Mouse (Mus musculus) urinary bladder, postnatal 36 days (tissue): ENCODE data around the gene Mrpl24.

Experiments
- DNase-seq, 2 experiments: peaks; one replicate each; pipeline ENCODE4 v3.0.0; 2022; ENCODE audit warnings: low spot score in 2 of 2, mixed read lengths in 1 of 2

Mrpl24 gene

DNA sequence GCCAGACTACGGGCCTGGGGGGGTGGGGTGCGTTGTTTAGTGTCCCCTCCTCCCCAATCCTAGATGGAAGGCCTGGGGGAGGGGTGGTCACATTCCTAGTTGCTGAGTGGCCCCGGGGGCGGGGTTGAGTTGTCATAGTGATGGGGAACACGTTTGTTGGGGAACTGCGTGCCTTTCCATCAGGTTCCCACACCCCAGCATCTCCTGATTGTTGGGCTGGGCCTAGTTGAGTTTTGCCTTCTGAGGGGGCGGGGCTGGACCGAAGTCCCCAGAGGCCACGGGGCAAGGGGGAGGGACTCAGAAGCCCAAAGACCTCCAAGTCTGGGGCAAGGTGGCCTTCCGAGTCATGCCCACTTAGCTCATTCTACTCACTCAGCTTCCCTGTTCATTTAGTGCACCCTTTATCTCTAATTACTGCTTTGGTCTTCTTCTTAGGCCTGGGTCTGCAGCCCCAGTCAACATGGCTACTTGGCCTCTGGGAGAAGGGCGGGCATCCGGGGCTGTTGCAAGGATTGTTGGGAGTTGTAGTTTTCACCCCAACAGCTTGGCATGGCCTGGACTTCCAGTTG is 8.6 kb upstream of the Mrpl24 start:
- peak; percentile 83 to 86 for DNase-seq

DNA sequence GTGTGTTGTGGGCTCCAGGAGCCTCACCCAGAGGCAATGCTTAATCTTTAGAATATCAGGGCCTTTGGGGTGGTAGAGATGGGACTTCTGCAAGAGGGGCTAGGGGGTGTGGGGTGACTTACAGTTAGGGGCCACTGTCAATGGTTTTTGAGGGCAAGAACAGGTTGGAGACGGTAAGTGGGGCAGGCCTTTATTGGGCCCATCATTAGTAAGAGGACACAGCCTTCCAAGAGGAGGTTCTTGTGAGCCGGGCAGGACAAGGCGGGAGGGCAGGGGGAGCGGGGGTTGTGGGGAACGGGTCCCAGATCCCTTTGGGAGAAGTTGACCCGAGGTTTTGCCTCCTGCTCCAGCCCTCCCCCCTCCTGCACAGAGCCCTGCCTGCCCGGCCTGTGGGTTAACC is 5.8 kb upstream of the Mrpl24 start:
- no peak for DNase-seq

DNA sequence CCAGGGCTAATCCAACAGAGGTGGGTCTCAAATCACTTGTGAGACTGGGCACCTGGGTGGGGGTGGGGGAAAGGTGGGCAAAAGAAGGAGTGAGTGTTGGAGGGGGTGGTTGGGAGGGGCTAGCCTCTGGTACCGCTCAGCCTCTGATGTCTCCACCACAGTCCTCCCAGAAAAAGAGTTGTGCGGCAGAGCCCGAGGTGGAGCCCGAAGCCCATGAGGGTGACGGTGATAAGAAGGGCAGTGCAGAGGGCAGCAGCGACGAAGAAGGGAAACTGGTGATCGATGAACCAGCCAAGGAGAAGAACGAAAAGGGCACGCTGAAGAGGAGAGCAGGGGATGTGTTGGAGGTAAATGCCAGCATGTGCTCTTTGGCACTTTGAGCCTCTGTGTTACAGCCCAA is 5.4 kb upstream of the Mrpl24 start:
- DNase-seq, result no peak

DNA sequence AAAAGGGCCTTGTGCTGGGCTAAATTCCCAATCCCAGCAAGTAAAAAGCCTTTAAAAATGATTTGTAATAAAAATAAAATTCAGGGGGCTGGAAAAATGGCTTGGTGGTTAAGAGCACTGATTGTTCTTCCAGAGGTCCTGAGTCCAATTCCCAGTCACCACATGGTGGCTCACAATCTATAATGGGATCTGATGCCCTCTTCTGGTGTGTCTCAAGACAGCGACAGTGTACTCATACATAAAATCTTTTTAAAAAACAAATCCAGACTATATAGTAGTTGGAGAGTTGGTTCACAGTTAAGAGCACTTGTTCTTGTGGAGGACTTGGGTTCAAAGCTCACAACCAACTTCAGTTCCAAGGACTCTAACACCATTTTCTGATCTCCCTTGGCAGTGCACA is 2.3 kb upstream of the Mrpl24 start:
- no peak for DNase-seq

DNA sequence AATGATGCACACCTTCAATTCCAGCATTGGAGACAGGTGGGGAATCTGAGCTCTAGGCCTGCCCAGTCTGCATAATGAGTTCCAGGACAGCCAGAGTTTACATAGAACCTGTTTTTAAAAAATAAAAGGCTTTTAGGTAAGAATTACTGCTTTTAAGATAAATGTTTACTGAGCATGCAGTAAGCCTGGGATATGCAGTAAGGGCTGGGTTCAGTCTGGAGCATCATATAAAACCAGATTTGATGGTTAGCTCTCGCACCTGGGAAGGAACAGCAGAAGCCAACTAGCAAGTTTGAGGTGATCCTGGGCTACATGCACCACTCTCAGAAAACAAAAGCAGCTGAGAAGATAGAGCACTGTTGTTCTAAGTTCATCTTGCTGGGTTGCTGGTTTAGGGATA is 755 bp upstream of the Mrpl24 start:
- DNase-seq, result no peak

DNA sequence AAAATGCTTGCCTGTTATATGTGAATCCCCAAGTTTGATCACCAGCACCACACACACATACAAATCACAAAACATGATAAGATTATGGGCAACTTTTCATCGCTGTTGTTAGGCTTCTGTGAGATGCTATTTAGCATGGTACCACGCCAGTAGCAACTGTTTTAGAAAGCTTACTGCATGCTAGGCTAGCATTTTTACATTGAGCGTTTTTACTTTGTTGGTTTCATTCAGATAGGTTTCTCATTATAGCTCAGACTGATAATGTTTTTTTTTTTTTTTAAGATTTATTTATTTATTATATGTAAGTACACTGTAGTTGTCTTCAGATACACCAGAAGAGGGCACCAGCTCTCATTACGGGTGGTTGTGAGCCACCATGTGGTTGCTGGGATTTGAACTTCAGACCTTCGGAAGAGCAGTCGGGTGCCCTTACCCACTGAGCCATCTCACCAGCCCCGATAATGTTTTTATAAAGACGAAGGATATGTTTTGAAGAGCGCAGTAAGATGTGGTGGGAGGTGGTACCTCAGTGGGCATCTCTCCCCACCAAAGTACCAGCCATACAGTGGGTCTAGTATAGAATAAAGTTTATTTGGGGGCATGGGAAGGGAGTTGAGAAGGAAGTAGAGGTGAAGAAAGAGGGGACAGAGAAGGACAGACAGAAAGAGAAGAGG is 1.1 kb downstream of the Mrpl24 start:
- DNase-seq, result no peak

DNA sequence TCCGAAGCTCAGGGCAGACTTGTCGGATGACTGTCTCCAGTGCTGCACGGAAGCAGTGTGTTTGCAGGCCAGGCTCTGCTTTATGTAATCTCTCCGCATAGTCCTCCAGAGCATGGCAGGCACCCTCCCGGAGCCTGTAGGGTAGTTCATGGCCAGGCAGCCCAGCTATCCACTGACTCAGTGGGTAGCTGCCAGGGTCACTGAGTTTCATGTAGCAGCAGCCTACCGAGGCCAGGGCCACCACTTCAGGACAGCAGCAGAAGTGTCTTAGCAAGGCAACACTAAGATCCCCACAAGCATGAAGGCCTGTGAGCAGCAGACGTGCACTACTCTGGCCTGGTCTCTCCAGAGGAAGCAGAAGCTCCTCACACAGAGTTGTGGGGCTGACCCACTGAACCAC is 5.7 kb downstream of the Mrpl24 start:
- DNase-seq, result no peak

DNA sequence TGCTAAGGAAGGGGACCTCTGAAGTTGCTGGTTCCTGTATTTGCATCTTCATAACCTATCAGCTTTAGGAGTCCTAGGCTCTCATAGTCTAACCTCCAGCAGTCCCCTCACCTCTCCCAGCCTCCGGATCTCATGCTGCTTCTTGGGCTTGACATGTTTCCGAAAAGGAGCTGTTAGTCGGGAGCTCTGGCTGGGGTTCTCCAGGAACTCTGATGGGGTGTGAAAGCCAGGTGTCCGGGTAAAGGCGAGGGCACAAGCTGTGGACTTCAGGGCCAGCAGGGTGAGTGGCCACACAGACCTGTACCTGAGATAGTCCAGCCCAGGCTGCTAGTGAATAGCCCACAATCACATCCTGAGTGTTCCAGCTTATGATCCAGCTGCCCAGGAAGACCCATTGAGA is 8.1 kb downstream of the Mrpl24 start:
- DNase-seq, result no peak

DNA sequence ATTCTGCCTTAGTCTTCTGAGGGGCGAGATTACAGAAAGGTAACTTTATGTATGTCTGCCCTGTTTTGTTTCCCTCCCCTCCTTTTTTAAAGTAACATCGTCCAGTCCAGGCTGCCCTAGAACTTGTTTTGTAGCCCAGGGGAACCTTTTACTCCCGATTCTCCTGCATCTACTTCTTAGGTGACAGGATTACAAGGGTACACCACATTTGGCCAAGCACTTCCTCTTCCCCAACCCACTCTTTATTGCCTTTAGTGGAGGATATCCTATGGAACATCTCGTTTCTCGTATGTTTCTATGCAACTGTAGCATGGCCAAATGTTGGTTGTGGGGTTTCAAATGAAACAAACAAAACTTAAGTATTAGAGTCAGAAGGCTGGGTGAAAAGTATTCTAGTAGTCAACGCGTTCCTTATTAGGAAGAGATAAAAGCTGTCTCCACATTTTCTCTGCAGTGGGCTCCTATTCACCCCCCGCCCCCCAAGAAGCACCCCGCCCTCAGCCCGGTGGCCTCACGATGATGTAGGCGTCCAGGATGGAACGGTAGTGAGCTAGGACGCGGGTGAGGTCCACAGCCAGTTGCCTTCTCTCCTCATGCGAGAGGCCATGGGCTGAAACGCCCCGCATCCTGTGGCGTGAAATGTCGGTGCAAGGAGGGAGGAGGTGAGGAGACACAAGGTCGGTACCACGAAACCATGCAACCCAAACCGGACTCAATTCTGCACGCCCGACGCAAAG is 10.2 kb downstream of the Mrpl24 start:
- no peak for DNase-seq

DNA sequence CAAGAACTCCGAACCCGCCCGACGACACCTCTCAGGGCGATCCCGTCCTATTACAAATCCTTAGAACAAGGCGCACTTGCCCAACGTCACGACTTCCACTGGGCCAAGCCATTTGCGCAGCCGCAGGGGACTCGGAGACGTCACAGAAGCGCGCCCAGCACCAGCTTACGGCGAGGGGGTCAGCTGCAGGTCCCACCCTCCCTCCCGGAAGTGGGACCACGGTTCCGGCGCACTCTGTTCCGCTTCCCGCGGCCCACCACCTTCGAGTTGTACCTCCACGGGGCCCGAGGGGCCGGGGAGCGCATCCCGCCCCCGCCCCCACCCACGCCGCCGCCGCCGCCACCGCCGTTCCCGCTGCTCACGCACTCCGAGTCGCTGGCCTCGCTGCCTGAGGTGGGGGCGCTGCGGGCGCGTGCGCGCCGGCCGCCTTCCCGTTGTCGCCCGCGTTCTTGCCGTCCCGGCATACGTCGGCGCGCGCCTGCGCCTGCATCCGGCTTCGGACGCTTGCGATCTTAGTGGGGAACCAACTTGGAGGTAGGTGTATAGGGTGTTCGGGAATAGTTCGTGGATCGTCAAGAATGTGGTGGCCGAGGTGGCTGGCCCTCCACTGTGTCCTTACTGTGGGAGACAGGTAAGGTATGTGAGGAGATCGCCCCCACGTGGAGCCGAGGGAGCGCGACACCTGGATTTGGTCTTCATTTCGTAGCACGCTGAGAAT is 10.9 kb downstream of the Mrpl24 start, which contains the start of the genes Isg20l2 and Rrnad1:
Gene Isg20l2, plus strand, starts transcription at position 237 of the 718 bp plus-strand sequence.
Gene Rrnad1, minus strand, starts transcription at position 640 of the 718 bp plus-strand sequence.
- DNase-seq, result peak; percentile 95 to 97

DNA sequence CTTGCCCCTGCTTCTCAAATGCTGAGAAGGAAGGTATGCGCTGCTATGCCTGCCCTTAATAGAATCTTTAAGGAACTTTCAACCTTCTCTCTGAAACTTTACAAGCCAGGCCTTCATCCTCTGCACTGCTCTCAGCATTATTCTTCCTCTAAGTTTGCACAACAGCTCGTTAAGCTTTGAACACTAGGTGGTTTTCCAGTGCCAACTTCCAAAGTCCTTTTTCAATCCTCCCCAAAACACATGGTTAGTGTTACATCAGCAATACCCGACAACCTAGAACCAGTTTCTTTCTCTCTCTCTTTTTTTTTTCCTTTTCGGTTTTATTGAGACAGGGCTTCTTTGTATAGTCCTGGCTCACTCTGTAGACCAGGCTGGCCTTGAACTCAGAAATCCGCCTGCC is 14.7 kb downstream of the Mrpl24 start:
- DNase-seq, result no peak

DNA sequence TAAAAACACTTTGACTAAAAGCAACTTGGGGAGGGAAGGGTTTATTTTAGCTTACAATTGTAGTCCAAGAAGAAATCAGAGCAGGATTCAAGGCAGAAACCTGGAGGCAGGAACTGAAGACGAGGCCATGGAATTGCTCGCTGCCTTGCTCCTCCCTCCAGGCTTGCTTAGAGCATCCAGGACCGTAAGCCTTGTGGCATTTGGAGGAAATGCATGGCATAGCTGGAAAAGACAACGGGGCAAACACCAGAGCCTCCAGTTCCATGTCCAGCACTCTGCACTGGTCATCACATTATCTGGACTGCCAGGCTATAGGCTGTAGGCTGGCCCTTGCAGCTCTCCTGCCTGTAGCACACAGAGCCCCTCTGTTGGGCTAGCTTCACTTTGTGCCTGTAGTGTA is 15.2 kb downstream of the Mrpl24 start:
- no peak for DNase-seq

DNA sequence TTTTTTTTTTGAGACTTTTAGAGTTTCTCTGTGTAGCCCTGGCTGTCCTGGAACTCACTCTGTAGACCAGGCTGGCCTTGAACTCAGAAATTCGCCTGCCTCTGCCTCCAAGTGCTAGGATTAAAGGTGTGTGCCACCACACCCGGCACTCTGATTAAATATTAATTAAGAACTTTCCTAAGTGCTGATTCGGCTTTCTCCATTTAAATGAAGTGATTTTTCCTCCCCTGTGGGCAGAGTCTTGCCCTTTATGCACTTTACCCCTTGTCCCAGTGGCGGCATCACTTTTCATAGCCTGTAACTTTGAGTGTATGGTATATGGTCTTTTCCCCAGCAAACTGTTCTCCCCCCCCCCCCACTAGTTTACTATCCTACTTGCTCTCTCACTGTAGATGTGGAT is 15.9 kb downstream of the Mrpl24 start:
- DNase-seq, result no peak

DNA sequence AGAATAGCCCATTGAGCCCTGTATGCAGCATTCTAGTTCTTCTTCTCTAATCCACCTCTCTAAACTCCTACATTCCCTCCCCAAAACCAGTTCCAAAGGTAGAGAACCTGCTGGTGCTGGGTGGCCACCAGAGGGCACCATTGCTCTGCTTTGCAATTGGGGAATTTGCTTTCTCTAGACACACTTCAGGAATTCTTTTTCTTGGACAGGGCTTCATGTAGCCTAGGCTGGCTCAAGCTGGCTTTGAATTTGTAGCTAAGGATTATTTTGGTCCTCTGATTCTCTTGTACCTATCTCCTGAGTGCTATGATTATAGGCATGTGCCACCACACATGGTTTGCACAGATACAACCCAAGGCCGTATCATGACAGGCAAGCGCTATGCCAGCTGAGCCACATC is 16.5 kb downstream of the Mrpl24 start:
- peak; percentile 78 to 80 for DNase-seq

DNA sequence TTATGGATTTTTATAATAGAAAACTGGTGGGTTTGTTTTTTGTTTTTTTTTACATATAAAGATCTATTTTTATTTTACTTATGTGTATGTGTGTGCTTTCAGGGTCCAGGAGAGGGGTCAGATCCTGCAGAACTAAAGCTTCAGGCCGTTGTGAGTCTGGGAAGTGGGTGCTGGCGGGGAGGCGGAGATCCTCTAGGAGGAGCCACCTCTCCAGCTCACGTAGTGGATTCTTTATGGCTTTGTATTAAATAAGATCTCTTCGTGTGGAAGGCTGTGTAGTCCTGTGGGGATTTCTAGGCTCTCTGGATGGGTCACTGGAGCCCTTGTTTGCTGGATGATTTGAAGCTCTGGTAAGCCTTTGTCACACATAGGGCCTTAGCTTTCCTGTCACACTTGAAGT is 21.3 kb downstream of the Mrpl24 start:
- DNase-seq, result no peak

DNA sequence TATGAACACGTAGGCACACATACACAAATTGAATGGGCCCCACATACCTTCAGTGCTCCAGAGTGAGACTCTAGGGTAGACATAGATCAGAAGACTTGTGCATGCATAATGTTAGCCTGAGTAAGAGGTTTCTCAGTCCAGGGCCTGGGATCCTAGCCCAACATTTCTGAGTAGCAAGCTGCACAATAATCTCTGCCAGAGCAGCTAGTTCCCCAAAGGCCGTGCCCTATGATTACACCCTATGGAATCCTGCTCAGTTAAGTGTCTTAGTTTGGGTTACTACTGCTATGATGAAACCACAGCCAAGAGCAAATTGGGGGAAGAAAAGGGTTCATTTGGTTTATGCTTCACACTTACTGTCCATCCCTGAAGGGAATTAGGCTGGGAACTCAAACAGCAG is 23.2 kb downstream of the Mrpl24 start:
- DNase-seq, result no peak

DNA sequence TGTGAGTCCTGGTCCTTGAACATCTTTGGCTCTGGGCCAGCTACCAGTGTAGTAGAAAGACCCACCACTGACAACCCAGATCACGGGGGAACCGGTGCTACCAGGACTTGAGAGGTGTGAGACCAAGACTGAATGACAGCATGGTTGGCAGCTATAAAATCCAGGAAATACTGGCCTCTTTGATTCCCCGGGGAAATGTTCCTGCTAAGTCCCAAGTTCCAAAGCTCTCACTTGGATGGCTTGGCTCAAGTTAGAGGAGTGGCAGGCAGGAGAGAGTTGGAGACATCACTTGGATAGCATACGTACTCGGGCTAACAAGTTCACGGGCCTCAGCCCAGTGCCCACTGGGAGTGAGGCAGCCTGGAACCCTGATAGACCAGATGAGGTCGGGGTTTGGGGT is 24.3 kb downstream of the Mrpl24 start:
- DNase-seq, result no peak

DNA sequence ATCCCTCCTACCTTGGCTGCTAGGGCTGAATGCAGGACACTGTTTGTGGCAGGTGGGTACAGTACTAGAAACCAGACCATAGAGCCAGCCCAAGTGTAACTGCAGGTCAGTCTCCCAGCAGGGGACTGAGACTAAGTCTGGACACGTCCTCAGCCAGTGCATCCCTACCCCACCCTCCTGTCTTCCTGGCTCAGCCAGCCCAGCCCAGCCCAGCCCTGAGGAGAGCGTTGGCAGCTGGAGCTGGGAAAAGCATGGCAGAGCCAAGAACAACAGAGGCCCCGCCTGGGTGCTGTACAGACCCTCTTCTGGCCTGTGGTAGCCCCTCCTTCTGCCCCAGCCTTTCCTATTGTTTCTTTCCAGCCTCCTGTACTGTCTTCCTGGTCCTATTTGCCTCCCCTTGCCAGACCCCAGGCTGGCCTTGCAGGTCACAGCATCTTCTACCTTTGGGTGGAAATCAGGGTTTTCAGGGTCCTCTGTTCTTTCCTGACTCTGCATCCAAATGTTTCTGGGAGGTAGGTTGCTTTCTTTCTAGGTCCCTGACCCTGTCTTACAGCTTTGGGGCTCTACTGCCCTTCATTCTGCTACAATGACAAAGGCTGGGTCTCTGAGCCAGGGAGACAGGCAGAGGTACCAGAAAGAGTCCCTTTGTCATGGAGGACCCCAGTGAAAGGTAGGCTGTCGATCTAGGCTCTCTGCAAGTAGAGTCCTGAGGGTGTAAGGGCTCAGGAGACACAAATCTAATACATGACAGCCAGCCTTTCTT is 25.7 kb downstream of the Mrpl24 start:
- peak in 1 of 2 experiments; percentile 20 for DNase-seq

DNA sequence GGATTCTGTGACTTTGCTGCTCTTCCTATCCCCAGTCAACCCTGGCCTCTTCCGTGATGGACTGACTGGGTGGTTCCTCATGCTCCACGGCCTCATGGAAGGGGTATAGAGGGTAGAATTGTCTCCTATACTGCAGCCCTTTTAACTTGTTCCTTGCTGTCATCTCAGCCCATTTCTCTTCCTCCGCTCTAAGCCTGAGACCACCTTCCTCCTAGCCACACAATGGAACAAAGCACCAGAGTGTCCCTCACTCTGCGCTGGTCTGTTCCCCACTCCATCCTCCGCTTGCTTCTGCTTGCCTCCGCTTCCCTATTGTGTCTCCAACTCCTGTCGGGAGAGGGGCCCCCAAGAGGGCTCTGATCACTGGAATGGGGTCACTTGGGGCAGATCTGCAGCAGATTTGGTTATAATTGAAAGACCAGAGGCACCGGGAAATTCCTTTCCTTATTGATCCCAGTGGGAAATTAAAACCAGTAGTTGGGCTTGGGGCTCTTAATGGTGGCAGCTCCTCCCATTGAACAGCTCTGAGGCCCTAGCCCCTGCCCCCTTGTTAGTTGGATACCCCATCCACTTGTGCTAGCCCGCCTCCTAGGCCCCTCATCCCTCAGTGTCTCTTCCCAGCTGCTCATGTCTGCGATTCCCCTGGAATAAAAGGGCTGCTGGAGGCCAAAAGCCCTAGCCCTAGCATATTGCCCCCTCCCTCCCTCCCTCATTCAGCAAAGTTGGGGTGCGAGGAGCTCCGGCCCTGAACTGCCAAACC is 26.7 kb downstream of the Mrpl24 start:
- DNase-seq, result no peak

DNA sequence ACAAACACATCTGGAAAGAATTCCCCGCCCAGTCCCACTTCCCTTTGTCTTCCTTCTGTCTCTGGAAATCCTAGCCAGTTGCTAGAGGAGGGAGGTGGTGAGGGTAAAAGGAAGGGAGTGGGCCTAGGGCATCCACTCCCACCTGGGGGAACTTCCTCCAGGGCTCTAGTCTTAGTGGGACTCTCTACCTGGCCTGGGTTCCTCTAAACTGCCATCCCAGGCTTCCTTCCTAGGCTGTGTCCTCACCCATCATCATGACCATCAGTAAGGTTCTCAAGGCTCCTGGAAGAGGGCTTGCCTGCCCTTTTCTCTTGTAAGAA is 27.2 kb downstream of the Mrpl24 start:
- no peak for DNase-seq
